Mouse (Mus musculus) embryonic facial prominence, embryonic 13.5 days (tissue): ENCODE data around the gene Fam192a. TPM values are rescaled to one million over a fixed set of nuclear protein-coding genes. Genes with fewer than 3 reads are reported as not detected.

Source experiments
- ATAC-seq: fragments of 200-750 bp; cut with Nextera tagmentation; 2 replicates; pipeline ENCODE4 v1.8.0; 2017; ENCODE audit warnings: low read depth; ENCODE audit not compliant: insufficient number of reproducible peaks, insufficient read depth, low FRiP score, low TSS enrichment
- H3K27ac ChIP-seq: fragments of 300-500 bp; sonication (generic); 2 replicates; pipeline ENCODE4 v1.5.1; 2015; ENCODE audit warnings: moderate library complexity, mild to moderate bottlenecking, inconsistent platforms
- H3K27me3 ChIP-seq: fragments of 300-500 bp; sonication (generic); 2 replicates; pipeline ENCODE4 v1.6.1; 2015; ENCODE audit warnings: mild to moderate bottlenecking, inconsistent platforms
- H3K36me3 ChIP-seq: fragments of 300-500 bp; sonication (generic); 2 replicates; pipeline ENCODE4 v1.6.1; 2015; ENCODE audit warnings: mild to moderate bottlenecking, inconsistent platforms
- H3K4me1 ChIP-seq: fragments of 300-500 bp; sonication (generic); 2 replicates; pipeline ENCODE4 v1.6.1; 2015; ENCODE audit warnings: inconsistent platforms
- H3K4me2 ChIP-seq: fragments of 300-500 bp; sonication (generic); 2 replicates; pipeline ENCODE4 v1.6.1; 2015; ENCODE audit warnings: moderate library complexity, mild to moderate bottlenecking, inconsistent platforms
- H3K4me3 ChIP-seq: fragments of 300-500 bp; sonication (generic); 2 replicates; pipeline ENCODE4 v1.5.1; 2015; ENCODE audit warnings: mild to moderate bottlenecking, inconsistent platforms
- H3K9ac ChIP-seq: fragments of 300-500 bp; sonication (generic); 2 replicates; pipeline ENCODE4 v1.6.1; 2015; ENCODE audit warnings: mild to moderate bottlenecking, inconsistent platforms
- H3K9me3 ChIP-seq: fragments of 300-500 bp; sonication (generic); 2 replicates; pipeline ENCODE4 v1.6.1; 2016; ENCODE audit warnings: inconsistent platforms
- WGBS: fragments of 180-500 bp; shearing (Covaris S2); methylation state at CpG from one replicate; pipeline ENCODE4 v1.1.7; 2015; ENCODE audit warnings: mixed read lengths; 5-methylcytosine and 5-hydroxymethylcytosine counted together
- polyA plus RNA-seq: library from polyadenylated mRNA; unstranded; fragments of >200 nt; fragmentation: Nextera tagmentation; extraction: Ambion mirVana; gene quantifications from 2 replicates; pipeline ENCODE4 v1.2.1, GENCODE M21; 2015

Gene Fam192a
- polyA plus RNA-seq, 1 experiment from 2014 or later = 77.1 TPM

DNA sequence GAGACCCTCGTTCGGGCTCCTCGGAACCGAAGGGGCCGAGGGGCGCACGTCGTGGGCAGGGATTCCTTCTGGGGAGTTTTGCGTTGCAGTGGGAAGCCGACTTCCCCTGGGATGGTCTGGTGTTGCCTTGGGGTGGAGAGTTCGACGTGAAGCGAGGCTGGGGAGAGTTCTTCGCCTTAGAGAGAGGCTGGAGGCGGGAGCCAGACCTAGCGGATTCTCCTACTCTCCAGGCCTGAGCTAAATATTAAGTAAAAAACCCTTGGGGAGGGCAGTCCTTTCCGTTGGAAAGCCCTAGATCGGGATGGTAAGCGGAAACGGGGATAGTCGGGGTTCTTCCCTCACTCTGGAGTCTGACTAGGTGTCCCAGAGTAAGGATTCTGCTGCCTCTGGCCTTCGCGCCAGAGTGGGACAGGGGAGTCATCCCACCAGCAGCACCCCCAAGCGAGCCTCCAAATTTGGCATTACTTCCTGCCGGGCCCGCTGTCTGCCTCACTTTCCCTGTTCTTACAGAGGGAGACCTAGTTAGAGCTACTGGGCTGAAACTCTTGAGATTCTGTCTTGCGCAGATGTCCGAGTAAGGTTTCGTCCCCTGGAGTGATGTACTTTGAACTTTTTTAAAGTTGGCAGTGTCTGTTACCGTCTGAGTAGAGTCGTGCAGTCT lies 804 bp upstream of the Fam192a start:
- Histone ChIP-seq H3K4me2 (peak overlapping the region; percentile 88), H3K27ac (peak overlapping the region; percentile 81), H3K4me1 (peaks cover 22% of the 10 kb centered on the region), H3K9ac (peak overlapping the region; percentile 97), H3K36me3 (0 out of 2 replicates have a peak, but pooled peaks cover 5% of the 10 kb centered on the region), H3K27me3 (no peaks in the 10 kb centered on the region), H3K9me3 (no peaks in the 10 kb centered on the region), H3K4me3 (peak overlapping the region; percentile 99)
- under 1% methylated on average over 31 of the region's 31 CpGs for WGBS
- no peak for ATAC-seq

DNA sequence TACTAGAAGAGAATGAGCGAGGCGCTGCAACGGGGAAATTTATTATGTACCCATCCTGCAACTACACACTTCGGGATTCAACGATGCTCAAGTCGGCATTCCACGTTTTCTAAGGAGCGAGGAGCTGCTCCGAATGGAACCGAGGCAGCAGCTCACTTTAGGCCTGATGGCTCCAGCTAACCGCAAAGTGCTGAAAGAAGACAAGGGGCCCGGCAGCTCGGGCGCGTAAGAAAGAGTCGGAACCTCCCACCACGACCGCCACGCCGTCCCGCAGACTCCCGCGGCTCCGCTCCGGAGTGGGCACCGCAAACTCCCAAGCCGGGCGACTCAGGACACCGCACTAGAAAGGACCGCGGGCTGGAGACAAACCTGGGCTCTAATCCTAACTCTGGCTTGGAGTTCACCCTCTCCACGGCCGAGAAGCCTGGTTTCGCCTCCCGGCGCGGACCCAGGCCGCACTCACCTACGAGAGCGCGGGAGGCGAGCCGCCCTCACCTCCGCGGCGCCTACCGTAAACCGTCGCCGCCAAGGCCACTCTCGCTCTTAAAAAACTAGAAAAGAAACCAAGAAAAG lies 677 bp downstream of the Fam192a start:
- peak; percentile 2; the same call in 1 of the 2 replicates for ATAC-seq
- Histone ChIP-seq H3K9ac (peak overlapping the region; percentile 89), H3K4me1 (peaks cover 23% of the 10 kb centered on the region), H3K36me3 (no peaks in the 10 kb centered on the region), H3K4me3 (peak overlapping the region; percentile 99), H3K27me3 (no peaks in the 10 kb centered on the region), H3K27ac (peak overlapping the region; percentile 93), H3K9me3 (no peaks in the 10 kb centered on the region), H3K4me2 (peak overlapping the region; percentile 84)
- under 1% methylated on average over 51 of the region's 51 CpGs for WGBS

GRCm38 (mm10) chr8:94600478-94600877 lies 1.3 kb downstream of the Fam192a start:
- peak overlapping the region; percentile 99 for H3K4me3 ChIP-seq
- H3K36me3 ChIP-seq = no peaks in the 10 kb centered on the region
- H3K4me1 ChIP-seq = peaks cover 22% of the 10 kb centered on the region
- no peaks in the 10 kb centered on the region for H3K9me3 ChIP-seq
- H3K9ac ChIP-seq = peak overlapping the region; percentile 89
- H3K27ac ChIP-seq = no peak overlapping the region
- no peak for ATAC-seq
- peak overlapping the region; percentile 84 for H3K4me2 ChIP-seq
- WGBS = 24% methylated on average over 5 of the region's 5 CpGs
- H3K27me3 ChIP-seq = no peaks in the 10 kb centered on the region

- no peaks in the 10 kb centered on the region for H3K9me3 ChIP-seq
- 84% methylated on average over 1 of the region's 1 CpGs for WGBS
- no peak for ATAC-seq
These were observed 7.6 kb downstream of the Fam192a start for GRCm38 (mm10) chr8:94594211-94594610.

GRCm38 (mm10) chr8:94591691-94592090 lies 10.1 kb downstream of the Fam192a start:
- Histone ChIP-seq H3K27ac (no peak overlapping the region), H3K4me3 (no peak overlapping the region), H3K4me2 (no peak overlapping the region), H3K9me3 (no peaks in the 10 kb centered on the region), H3K9ac (no peak overlapping the region), H3K4me1 (0 out of 2 replicates have a peak, but pooled peaks cover 4% of the 10 kb centered on the region), H3K36me3 (peaks cover 27% of the 10 kb centered on the region), H3K27me3 (no peaks in the 10 kb centered on the region)
- 62% methylated on average over 4 of the region's 4 CpGs for WGBS
- ATAC-seq = no peak

More at GRCm38 (mm10) chr8:94594211-94594610, 7.6 kb downstream of the Fam192a start:
- Histone ChIP-seq H3K4me2 (no peak overlapping the region), H3K36me3 (peaks cover 3% of the 10 kb centered on the region), H3K4me1 (peaks cover 4% of the 10 kb centered on the region; the same call in 1 of the 2 replicates), H3K9ac (no peak overlapping the region), H3K4me3 (no peak overlapping the region), H3K27ac (no peak overlapping the region), H3K27me3 (no peaks in the 10 kb centered on the region)

DNA sequence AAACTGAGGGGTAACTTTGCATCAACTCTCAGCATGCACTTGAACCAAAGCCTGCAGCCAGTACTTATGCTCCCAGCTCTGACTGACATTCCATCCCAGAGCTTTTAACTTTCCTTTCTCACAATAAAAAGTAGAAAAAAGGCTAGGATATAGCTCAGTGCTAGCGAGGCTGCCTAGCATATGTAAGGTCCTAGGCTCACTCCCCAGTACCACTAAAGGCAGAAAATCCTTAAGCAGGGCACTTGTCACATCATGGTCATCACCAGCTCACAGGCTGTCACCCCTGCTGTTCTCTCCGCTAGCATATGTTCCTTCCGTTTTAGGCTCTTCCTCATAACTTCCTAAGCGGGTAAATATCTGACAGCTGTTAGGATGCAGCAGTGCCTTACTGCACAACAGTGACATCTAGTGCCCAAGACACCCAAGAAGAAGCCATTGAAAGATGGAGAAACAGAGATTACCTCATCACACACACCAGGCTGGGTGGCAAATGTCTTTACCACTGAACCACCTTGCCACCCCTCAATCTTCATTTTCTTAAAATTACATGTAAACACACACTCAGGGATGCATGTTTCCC lies 17.5 kb downstream of the Fam192a start:
- Histone ChIP-seq H3K4me2 (no peak overlapping the region), H3K4me3 (no peak overlapping the region), H3K4me1 (0 out of 2 replicates have a peak, but pooled peaks cover 3% of the 10 kb centered on the region), H3K9ac (no peak overlapping the region), H3K9me3 (no peaks in the 10 kb centered on the region), H3K27ac (no peak overlapping the region), H3K27me3 (no peaks in the 10 kb centered on the region), H3K36me3 (peaks cover 87% of the 10 kb centered on the region)
- WGBS = 47% methylated on average over 4 of the region's 4 CpGs
- ATAC-seq = no peak

DNA sequence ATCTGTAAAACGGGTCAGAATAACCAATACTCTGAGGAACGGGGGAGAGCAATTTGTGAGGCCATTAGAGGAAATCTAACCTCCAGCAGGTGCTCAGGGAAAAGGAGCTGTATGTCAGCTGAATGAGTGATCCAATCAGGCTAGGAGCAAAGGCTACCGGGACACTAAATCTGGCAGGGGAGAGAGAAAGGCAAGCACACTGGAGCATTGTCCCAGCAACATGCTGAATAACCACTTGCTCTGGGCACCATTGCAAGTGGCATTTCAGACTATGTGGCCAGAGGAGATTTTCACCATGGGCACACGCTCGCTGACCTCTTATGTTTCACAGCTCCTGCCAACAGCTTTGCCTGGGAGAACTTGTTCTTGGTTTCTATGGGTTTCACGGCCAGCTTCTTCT lies 19.2 kb downstream of the Fam192a start:
- H3K27ac ChIP-seq = no peak overlapping the region
- H3K4me2 ChIP-seq = no peak overlapping the region
- H3K36me3 ChIP-seq = peaks cover 88% of the 10 kb centered on the region
- no peak overlapping the region for H3K4me3 ChIP-seq
- no peak for ATAC-seq
- 0 out of 2 replicates have a peak, but pooled peaks cover 3% of the 10 kb centered on the region for H3K4me1 ChIP-seq
- no peaks in the 10 kb centered on the region for H3K27me3 ChIP-seq
- H3K9ac ChIP-seq = no peak overlapping the region
- 84% methylated on average over 6 of the region's 6 CpGs for WGBS
- H3K9me3 ChIP-seq = no peaks in the 10 kb centered on the region

GRCm38 (mm10) chr8:94581820-94582483 lies 19.8 kb downstream of the Fam192a start:
- Histone ChIP-seq H3K9me3 (no peaks in the 10 kb centered on the region), H3K9ac (no peak overlapping the region), H3K4me1 (0 out of 2 replicates have a peak, but pooled peaks cover 3% of the 10 kb centered on the region), H3K36me3 (peaks cover 88% of the 10 kb centered on the region), H3K4me3 (no peak overlapping the region), H3K4me2 (no peak overlapping the region), H3K27me3 (no peaks in the 10 kb centered on the region), H3K27ac (no peak overlapping the region)
- no peak for ATAC-seq
- WGBS = 75% methylated on average over 7 of the region's 7 CpGs

DNA sequence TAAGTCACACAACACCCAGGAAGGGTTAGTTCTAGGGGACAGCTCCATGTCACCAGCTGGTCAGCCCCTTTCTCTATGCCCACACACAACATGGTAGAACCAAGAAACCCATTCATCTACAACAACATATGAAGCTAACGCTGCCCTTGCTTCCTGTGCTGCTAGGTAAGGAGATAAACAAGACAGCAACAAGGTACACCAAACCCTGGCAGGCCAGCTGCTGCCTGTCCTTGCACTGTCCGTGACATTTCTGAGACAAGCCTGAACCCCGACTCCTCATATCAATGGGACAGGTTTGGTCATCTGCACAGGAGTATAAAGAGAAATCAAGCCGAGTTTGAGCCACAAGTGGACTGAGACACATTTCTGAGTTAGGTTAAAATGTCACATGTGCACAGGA lies 26.6 kb downstream of the Fam192a start:
- no peak for ATAC-seq
- no peaks in the 10 kb centered on the region for H3K4me1 ChIP-seq
- H3K27ac ChIP-seq = no peak overlapping the region
- no peaks in the 10 kb centered on the region for H3K9me3 ChIP-seq
- H3K4me2 ChIP-seq = no peak overlapping the region
- H3K36me3 ChIP-seq = peaks cover 76% of the 10 kb centered on the region
- no peak overlapping the region for H3K4me3 ChIP-seq
- H3K27me3 ChIP-seq = no peaks in the 10 kb centered on the region
- H3K9ac ChIP-seq = no peak overlapping the region
- WGBS = 94% methylated on average over 4 of the region's 4 CpGs

GRCm38 (mm10) chr8:94574159-94574907 lies 27.5 kb downstream of the Fam192a start:
- no peaks in the 10 kb centered on the region for H3K27me3 ChIP-seq
- no peak overlapping the region for H3K9ac ChIP-seq
- peaks cover 74% of the 10 kb centered on the region for H3K36me3 ChIP-seq
- no peaks in the 10 kb centered on the region for H3K9me3 ChIP-seq
- 88% methylated on average over 16 of the region's 16 CpGs for WGBS
- no peak overlapping the region for H3K27ac ChIP-seq
- no peak overlapping the region for H3K4me3 ChIP-seq
- no peaks in the 10 kb centered on the region for H3K4me1 ChIP-seq
- H3K4me2 ChIP-seq = no peak overlapping the region
- ATAC-seq = no peak

- 66% methylated on average over 2 of the region's 2 CpGs for WGBS
- Histone ChIP-seq H3K4me1 (peaks cover 4% of the 10 kb centered on the region), H3K4me2 (no peak overlapping the region), H3K9me3 (no peaks in the 10 kb centered on the region), H3K36me3 (peaks cover 50% of the 10 kb centered on the region), H3K9ac (no peak overlapping the region), H3K4me3 (no peak overlapping the region), H3K27ac (no peak overlapping the region), H3K27me3 (no peaks in the 10 kb centered on the region)
- ATAC-seq = no peak
These were observed 29.9 kb downstream of the Fam192a start for GRCm38 (mm10) chr8:94571896-94572295.
